Mouse (Mus musculus): ENCODE data around the gene Zpbp2. TPM values are rescaled to one million over a fixed set of nuclear protein-coding genes. Genes with fewer than 3 reads are reported as not detected.

Gene Zpbp2
- polyA plus RNA-seq, 1 experiment from 2014 or later: 0.57 TPM

- no peak; the same call in 1 of the 2 replicates for ATAC-seq (ENCODE audit: insufficient read depth)
- H3K4me1 ChIP-seq (ENCODE audit: insufficient read depth): 0 out of 2 replicates have a peak, but pooled peaks cover 2% of the 10 kb centered on the region
Measured at GRCm38 (mm10) chr11:98580301-98581121, 29.6 kb downstream of the Zpbp2 start.

GRCm38 (mm10) chr11:98581286-98582029 lies 30.6 kb downstream of the Zpbp2 start:
- no peak for ATAC-seq (ENCODE audit: insufficient read depth)
- no peak overlapping the region for H3K27ac ChIP-seq (ENCODE audit: low read depth)
- H3K4me3 ChIP-seq (ENCODE audit: low read depth, low read length): no peak overlapping the region
- 0 out of 2 replicates have a peak overlapping the region, but pooled peaks have one; percentile 33 for H3K4me2 ChIP-seq
- WGBS: 69% methylated on average over 17 of the region's 17 CpGs
- TF ChIP-seq CTCF (IDR thresholded peaks at IDR 0.05; ENCODE audit: low read depth): no peak
- H3K9me3 ChIP-seq (ENCODE audit: low read depth, low read length): no peaks in the 10 kb centered on the region
- H3K9ac ChIP-seq: no peak overlapping the region
- DNase-seq: no peak
- H3K27me3 ChIP-seq (ENCODE audit: insufficient read depth, low read length): no peaks in the 10 kb centered on the region
- H3K4me1 ChIP-seq (ENCODE audit: insufficient read depth): 0 out of 2 replicates have a peak, but pooled peaks cover 3% of the 10 kb centered on the region
- peaks cover 30% of the 10 kb centered on the region for H3K36me3 ChIP-seq (ENCODE audit: insufficient read depth)

More at GRCm38 (mm10) chr11:98580301-98581121, 29.6 kb downstream of the Zpbp2 start:
- Histone ChIP-seq H3K9ac (no peak overlapping the region), H3K36me3 (ENCODE audit: insufficient read depth) (peaks cover 30% of the 10 kb centered on the region), H3K27me3 (ENCODE audit: insufficient read depth, low read length) (no peaks in the 10 kb centered on the region), H3K4me3 (ENCODE audit: low read depth, low read length) (no peak overlapping the region), H3K4me2 (no peak overlapping the region), H3K27ac (ENCODE audit: low read depth) (peak overlapping the region; percentile 27; the same call in 1 of the 2 replicates), H3K9me3 (ENCODE audit: low read depth, low read length) (no peaks in the 10 kb centered on the region)
- WGBS: 60% methylated on average over 16 of the region's 16 CpGs
- DNase-seq: peak; percentile 37
- no peak for TF ChIP-seq CTCF (IDR thresholded peaks at IDR 0.05; ENCODE audit: low read depth)

GRCm38 (mm10) chr11:98582030-98582388 lies 31.1 kb downstream of the Zpbp2 start:
- no peak overlapping the region for H3K9ac ChIP-seq
- 0 out of 2 replicates have a peak, but pooled peaks cover 3% of the 10 kb centered on the region for H3K4me1 ChIP-seq (ENCODE audit: insufficient read depth)
- DNase-seq (no peak), ATAC-seq (ENCODE audit: insufficient read depth) (no peak)
- H3K9me3 ChIP-seq (ENCODE audit: low read depth, low read length): no peaks in the 10 kb centered on the region
- WGBS: 85% methylated on average over 8 of the region's 8 CpGs
- TF ChIP-seq CTCF (IDR thresholded peaks at IDR 0.05; ENCODE audit: low read depth): no peak
- no peak overlapping the region for H3K4me3 ChIP-seq (ENCODE audit: low read depth, low read length)
- H3K27me3 ChIP-seq (ENCODE audit: insufficient read depth, low read length): no peaks in the 10 kb centered on the region
- no peak overlapping the region; the same call in 1 of the 2 replicates for H3K27ac ChIP-seq (ENCODE audit: low read depth)
- H3K4me2 ChIP-seq: peak overlapping the region; percentile 33; the same call in 1 of the 2 replicates
- peaks cover 30% of the 10 kb centered on the region for H3K36me3 ChIP-seq (ENCODE audit: insufficient read depth)

GRCm38 (mm10) chr11:98582551-98583264 lies 31.8 kb downstream of the Zpbp2 start:
- no peaks in the 10 kb centered on the region for H3K27me3 ChIP-seq (ENCODE audit: insufficient read depth, low read length)
- peaks cover 30% of the 10 kb centered on the region for H3K36me3 ChIP-seq (ENCODE audit: insufficient read depth)
- H3K4me1 ChIP-seq (ENCODE audit: insufficient read depth): peaks cover 6% of the 10 kb centered on the region
- TF ChIP-seq CTCF (IDR thresholded peaks at IDR 0.05; ENCODE audit: low read depth): no peak
- H3K9ac ChIP-seq: peak overlapping the region; percentile 20; the same call in 1 of the 2 replicates
- no peak for DNase-seq
- H3K4me2 ChIP-seq: peak overlapping the region; percentile 33; the same call in 1 of the 2 replicates
- no peaks in the 10 kb centered on the region for H3K9me3 ChIP-seq (ENCODE audit: low read depth, low read length)
- 80% methylated on average over 12 of the region's 12 CpGs for WGBS
- peak overlapping the region; percentile 48; the same call in 1 of the 2 replicates for H3K27ac ChIP-seq (ENCODE audit: low read depth)
- no peak overlapping the region for H3K4me3 ChIP-seq (ENCODE audit: low read depth, low read length)
- no peak for ATAC-seq (ENCODE audit: insufficient read depth)

- no peak for ATAC-seq (ENCODE audit: insufficient read depth)
Measured at GRCm38 (mm10) chr11:98583265-98583552, 32.3 kb downstream of the Zpbp2 start.

GRCm38 (mm10) chr11:98583571-98583970 lies 32.7 kb downstream of the Zpbp2 start:
- Histone ChIP-seq H3K4me2 (no peak overlapping the region), H3K27me3 (ENCODE audit: insufficient read depth, low read length) (no peaks in the 10 kb centered on the region), H3K9me3 (ENCODE audit: low read depth, low read length) (no peaks in the 10 kb centered on the region), H3K36me3 (ENCODE audit: insufficient read depth) (peaks cover 30% of the 10 kb centered on the region), H3K4me1 (ENCODE audit: insufficient read depth) (peaks cover 6% of the 10 kb centered on the region), H3K4me3 (ENCODE audit: low read depth, low read length) (no peak overlapping the region), H3K9ac (no peak overlapping the region), H3K27ac (ENCODE audit: low read depth) (no peak overlapping the region; the same call in 1 of the 2 replicates)
- DNase-seq (no peak), ATAC-seq (ENCODE audit: insufficient read depth) (no peak)
- WGBS: 25% methylated on average over 3 of the region's 3 CpGs
- 0 out of 2 replicates have a peak, but pooled peaks have one; percentile 4 for TF ChIP-seq CTCF (IDR thresholded peaks at IDR 0.05; ENCODE audit: low read depth)

More at GRCm38 (mm10) chr11:98583265-98583552, 32.3 kb downstream of the Zpbp2 start:
- TF ChIP-seq CTCF (IDR thresholded peaks at IDR 0.05; ENCODE audit: low read depth): no peak
- no peaks in the 10 kb centered on the region for H3K27me3 ChIP-seq (ENCODE audit: insufficient read depth, low read length)
- DNase-seq: no peak
- H3K9ac ChIP-seq: no peak overlapping the region
- peak overlapping the region; percentile 48; the same call in 1 of the 2 replicates for H3K27ac ChIP-seq (ENCODE audit: low read depth)
- H3K9me3 ChIP-seq (ENCODE audit: low read depth, low read length): no peaks in the 10 kb centered on the region
- no peak overlapping the region for H3K4me3 ChIP-seq (ENCODE audit: low read depth, low read length)
- WGBS: 90% methylated on average over 3 of the region's 3 CpGs
- H3K4me1 ChIP-seq (ENCODE audit: insufficient read depth): peaks cover 6% of the 10 kb centered on the region
- peaks cover 30% of the 10 kb centered on the region for H3K36me3 ChIP-seq (ENCODE audit: insufficient read depth)
- H3K4me2 ChIP-seq: no peak overlapping the region
